Mouse (Mus musculus) megakaryocyte, adult 5-6 weeks (primary cell): ENCODE data around the gene Mageb18. TPM values are rescaled to one million over a fixed set of nuclear protein-coding genes. Genes with fewer than 3 reads are reported as not detected.
"Not testable (repeated sequence)": the region's sequence is repeated elsewhere in the genome, so short reads cannot be mapped to it uniquely, and the experiment has no call there.

Experiments
- ATAC-seq: 2 replicates; pipeline ENCODE4 v1.8.0; 2016; ENCODE audit warnings: mild to moderate bottlenecking, inconsistent platforms; ENCODE audit not compliant: poor library complexity, severe bottlenecking
- total RNA-seq, 2 experiments: library from RNA; stranded (forward) in 1 of 2; stranded (reverse) in 1 of 2; fragments of 153-499, 151-499 nt in 1 of 2; fragments of 221-1000, 200-1000 nt in 1 of 2; gene quantifications; 2 replicates each; pipeline versions ENCODE4 v1.2.3 to v1.2.4; 2015 to 2017

The Mageb18 gene
- not detected in 2 replicates for total RNA-seq (2015)
- not detected in 2 replicates for total RNA-seq (2017)

DNA sequence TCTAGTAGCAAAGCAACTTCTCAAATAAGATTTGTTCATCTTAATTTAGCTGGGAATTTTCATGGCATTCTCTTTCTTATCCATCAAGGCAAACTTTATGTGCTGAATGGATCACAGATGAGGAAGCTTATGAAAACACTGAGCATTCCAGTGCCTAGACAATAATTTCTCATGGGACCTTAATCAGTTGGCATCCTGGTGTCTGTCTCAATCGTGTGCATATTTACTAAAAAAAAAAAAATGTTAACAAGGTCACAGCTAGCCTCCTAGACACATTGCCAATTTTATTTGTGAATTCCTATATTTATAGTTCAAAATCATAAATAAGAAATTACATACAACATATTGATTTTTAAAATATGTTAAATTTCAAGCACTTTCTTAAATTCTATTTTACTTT lies at the start of gene Mageb18:
Gene Mageb18 (minus strand): TSS at position 101 of the 400 bp plus-strand sequence.
- ATAC-seq: no peak

GRCm38 (mm10) chrX:92612788-92613187 lies 13.4 kb upstream of the Mageb18 start:
- ATAC-seq: no peak

GRCm38 (mm10) chrX:92610466-92610865 lies 11.1 kb upstream of the Mageb18 start:
- ATAC-seq: no peak

DNA sequence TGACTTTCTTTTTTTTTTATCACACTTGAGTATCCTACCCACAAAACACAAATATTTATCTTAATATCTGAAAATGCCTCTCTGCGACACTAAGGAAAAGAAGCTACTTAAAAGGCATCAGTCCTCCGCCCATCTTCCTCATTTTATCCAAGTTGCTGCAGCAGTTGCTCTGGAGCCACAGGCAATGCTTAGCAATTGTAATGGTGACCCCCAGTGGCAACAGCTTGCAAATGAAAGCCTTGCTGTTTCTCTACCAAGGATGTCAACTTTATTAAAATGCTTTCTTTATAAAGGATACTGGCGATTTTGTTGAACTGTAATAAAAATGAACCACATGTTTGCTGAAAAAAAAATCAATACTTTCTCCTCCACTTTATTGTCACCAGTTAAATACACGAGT lies 2.0 kb downstream of the Mageb18 start:
- no peak for ATAC-seq

DNA sequence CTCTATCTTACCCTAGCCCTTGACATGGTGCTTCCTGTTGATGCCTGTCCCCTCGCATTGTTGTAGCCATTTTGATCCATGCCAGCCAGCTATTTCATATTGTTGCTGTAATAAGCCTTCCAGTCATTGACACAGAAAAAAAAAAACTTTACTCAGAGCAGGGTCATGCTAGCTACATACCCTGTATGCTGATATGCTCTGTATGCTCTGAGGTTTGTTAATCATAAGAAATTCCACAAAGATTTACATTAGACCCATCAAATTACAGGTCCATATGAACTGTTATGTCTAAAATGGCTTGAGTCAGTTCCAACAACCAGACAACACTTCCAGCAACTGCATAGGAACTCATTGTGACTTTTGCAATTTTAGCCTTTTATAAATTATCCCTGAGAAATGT lies 71.5 kb downstream of the Mageb18 start:
- ATAC-seq: no peak

GRCm38 (mm10) chrX:92498254-92498653 lies 101.1 kb downstream of the Mageb18 start:
- ATAC-seq: no peak

GRCm38 (mm10) chrX:92489649-92490048 lies 109.7 kb downstream of the Mageb18 start, which contains the start of gene Gm5941:
Gene Gm5941, plus strand, starts transcription at chrX:92489949.
- ATAC-seq: not testable (repeated sequence)

- peak; percentile 49; the same call in 1 of the 2 replicates for ATAC-seq
Measured at GRCm38 (mm10) chrX:92464773-92465172, 134.6 kb downstream of the Mageb18 start.

DNA sequence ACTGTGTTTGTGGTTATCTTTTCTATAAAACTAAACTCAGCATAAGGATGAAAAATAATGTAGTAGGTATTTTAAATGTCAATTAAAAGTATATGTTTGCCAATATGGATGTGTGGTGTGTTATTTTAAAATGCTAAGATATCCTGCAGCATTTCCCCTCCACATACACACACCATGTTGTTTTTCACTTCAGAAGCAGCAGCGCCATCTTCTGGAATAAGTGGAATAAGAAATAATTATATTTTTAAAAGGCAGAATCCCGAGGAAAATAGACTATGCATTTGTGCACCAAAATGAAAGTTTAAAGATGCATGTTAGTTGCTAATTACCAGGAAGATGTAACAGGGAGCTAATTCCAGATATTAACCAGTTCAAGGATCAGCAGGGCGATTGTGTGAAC lies 138.9 kb downstream of the Mageb18 start:
- no peak for ATAC-seq

DNA sequence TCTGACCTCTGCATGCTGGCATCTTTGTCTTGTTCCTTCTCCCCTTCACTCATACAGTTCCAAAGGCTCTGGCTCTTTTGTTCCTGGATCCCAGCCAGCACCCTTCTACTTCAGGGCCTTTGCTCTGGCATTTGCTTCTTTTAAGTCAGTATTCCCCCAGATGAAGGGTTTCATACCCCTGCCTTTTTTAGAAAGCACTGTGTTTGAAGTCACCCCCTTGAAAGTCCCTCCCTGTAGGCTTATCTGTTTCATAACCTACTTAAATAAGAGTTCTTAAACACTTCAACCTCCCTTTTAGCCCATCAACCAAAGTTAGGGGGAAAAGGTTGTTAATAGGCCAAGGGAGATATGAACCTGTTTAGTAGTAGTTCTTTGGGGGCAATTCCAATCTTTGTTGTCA lies 212.0 kb downstream of the Mageb18 start:
- ATAC-seq: no peak

GRCm38 (mm10) chrX:92342924-92343323 lies 256.4 kb downstream of the Mageb18 start:
- ATAC-seq: no peak

DNA sequence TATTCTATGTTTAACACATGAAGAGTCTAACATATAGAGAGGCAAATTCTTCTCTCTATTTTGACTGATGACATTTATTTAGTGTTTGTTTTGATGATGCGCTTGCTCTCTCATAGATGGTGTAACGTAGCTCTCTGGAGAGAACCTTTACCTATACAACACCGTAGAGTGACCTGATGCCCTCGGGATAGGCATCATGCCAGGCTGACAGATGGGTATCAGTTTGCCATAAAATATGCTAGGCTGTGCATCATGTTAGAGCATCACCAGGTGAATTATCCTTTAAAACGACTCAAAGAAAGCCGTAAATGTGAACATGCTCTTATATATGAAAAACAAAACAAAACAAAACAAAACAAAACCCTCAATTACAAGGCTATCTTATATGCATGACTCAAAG lies 258.5 kb downstream of the Mageb18 start:
- no peak for ATAC-seq

DNA sequence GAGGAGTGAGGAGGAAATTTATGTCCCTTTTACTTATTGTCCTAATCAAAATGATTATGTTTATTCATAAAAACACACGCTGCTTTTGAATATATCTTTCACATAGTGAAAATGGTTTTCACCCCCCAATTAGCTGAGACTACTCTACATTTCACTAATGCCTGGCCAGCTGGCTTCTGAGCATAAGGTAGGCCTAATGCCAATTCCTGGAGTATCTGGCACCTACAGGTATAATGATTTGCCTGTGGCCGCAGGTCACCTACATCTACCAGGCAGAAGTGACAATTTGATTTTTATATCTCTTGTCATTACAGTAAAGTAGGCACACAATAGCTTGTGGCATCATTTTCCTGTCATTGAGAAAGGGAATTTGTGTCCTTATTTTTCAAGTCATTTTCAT lies 259.8 kb downstream of the Mageb18 start:
- no peak for ATAC-seq

GRCm38 (mm10) chrX:92333459-92333858 lies 265.9 kb downstream of the Mageb18 start:
- ATAC-seq: no peak

- ATAC-seq: no peak
Measured at GRCm38 (mm10) chrX:92323599-92323998, 275.8 kb downstream of the Mageb18 start.

GRCm38 (mm10) chrX:92280619-92281018 lies 318.8 kb downstream of the Mageb18 start:
- ATAC-seq: no peak

Other genes with a start within 250 kb of the Mageb18 start
- not detected in 2 replicates for gene Gm5941, start 109.6 kb downstream of the Mageb18 start, total RNA-seq (2015)
- not detected in 2 replicates for gene Gm5941, start 109.6 kb downstream of the Mageb18 start, total RNA-seq (2017)